Mouse (Mus musculus): ENCODE results near the gene Rbm20. TPM values are rescaled to one million over a fixed set of nuclear protein-coding genes. Genes with fewer than 3 reads are reported as not detected.

Gene Rbm20
- total and polyA plus RNA-seq, 3 experiments = 37.3 to 58.6 TPM; not detected in 1

DNA sequence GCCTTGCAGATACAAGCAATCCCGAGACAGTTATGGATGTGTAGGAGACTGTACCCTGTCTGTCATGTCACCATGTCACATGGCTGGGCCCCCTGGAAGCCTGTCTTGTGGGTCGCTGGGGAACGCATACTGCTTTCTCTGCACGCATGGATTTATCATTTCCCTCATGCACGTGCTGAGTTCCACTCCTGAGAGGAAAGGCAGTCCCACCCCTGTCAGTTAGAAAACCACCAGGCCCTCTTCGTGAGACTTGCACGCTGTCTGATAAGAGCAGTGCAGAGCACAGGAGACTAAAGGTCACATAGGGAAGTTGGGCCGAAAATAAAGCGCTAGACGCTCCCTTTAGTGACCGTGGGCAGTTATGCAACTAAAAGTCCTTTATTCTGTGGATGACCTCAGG is 122.8 kb downstream of the Rbm20 start (continued):
- no peak; the same call in 1 of the 2 replicates for TF ChIP-seq ZMIZ1 (IDR thresholded peaks at IDR 0.05; ENCODE audit: low read depth, low read length)
- TF ChIP-seq MYC (IDR thresholded peaks at IDR 0.05; ENCODE audit: low read depth, low read length) = peak; percentile 100

DNA sequence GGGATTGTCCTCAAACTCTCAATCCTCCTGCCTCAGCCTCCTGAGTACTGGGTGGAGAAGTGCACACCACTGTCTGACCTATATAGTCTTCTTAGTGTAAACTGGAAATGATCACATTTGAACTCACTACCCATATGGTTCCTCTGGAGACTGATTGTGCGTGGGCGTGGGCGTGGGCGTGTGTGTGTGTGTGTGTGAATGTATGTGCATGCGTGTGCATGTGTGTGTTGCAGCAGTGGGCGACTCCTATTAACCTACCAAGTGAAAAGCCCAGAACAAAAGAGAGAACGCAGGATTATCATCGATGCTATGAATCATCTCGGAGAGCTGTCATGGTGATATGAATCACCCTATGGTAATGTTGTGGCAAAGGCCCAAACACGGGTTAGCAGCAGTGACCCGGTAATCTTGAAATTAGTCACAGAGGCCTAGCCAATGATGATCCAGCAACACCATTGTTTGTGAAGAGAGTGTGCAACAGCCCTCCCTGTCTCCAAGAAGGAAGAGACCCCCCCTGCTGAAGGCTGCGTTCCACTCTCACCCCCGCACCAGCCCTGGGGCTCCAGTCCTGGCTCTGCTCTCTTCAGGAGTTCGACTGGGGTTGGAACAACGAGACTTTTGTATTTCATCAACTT is 123.4 kb downstream of the Rbm20 start:
- H3K79me2 ChIP-seq (ENCODE audit: control insufficient read depth, insufficient read depth, low read length, poor library complexity) = peaks cover 21% of the 10 kb centered on the region
- TF ChIP-seq TCF12 (IDR thresholded peaks at IDR 0.05; ENCODE audit: low read depth, low read length) (peak; percentile 51; the same call in 1 of the 2 replicates), ETS1 (IDR thresholded peaks at IDR 0.05; ENCODE audit: low read depth, low read length) (peak; percentile 99), ZKSCAN1 (IDR thresholded peaks at IDR 0.05; ENCODE audit: low read depth, low read length) (peak; percentile 45; the same call in 1 of the 2 replicates), JUND (IDR thresholded peaks at IDR 0.05; ENCODE audit: low read depth, low read length) (peak; percentile 93; the same call in 1 of the 2 replicates), BHLHE40 (IDR thresholded peaks at IDR 0.05; ENCODE audit: borderline replicate concordance, low read depth, low read length) (peak; percentile 94), MXI1 (IDR thresholded peaks at IDR 0.05; ENCODE audit: low read depth, low read length) (no peak; the same call in 1 of the 2 replicates), POLR2A (IDR thresholded peaks at IDR 0.05; ENCODE audit: control insufficient read depth in 1 of 2, insufficient read depth in 1 of 2, low read depth in 1 of 2, low read length in 2 of 2, poor library complexity in 1 of 2) (peak in 1 of 2 experiments; percentile 51; a peak in 2 of 4 replicates), GATA1 (IDR thresholded peaks at IDR 0.05; ENCODE audit: low read depth, low read length) (peak; percentile 90), UBTF (IDR thresholded peaks at IDR 0.05; ENCODE audit: borderline replicate concordance, insufficient read depth, low read depth, low read length) (no peak), ZC3H11A (IDR thresholded peaks at IDR 0.05; ENCODE audit: low read depth, low read length) (0 out of 2 replicates have a peak, but pooled peaks have one; percentile 20), GABPA (IDR thresholded peaks at IDR 0.05; ENCODE audit: low read depth, low read length) (0 out of 2 replicates have a peak, but pooled peaks have one; percentile 53), EP300 (IDR thresholded peaks at IDR 0.05; ENCODE audit: low read depth in 1 of 2, low read length in 2 of 2) (peak; percentile 54 to 73; a peak in 3 of 4 replicates), TBP (IDR thresholded peaks at IDR 0.05; ENCODE audit: low read depth, low read length) (peak; percentile 59; the same call in 1 of the 2 replicates), CHD1 (IDR thresholded peaks at IDR 0.05; ENCODE audit: low read depth, low read length) (no peak), HCFC1 (IDR thresholded peaks at IDR 0.05; ENCODE audit: low read depth, low read length) (peak; percentile 56; the same call in 1 of the 2 replicates), MAFK (IDR thresholded peaks at IDR 0.05; ENCODE audit: borderline replicate concordance, low read depth, low read length) (no peak), NRF1 (IDR thresholded peaks at IDR 0.05; ENCODE audit: insufficient read depth, low read depth, low read length, poor library complexity, severe bottlenecking) (no peak), MAX (IDR thresholded peaks at IDR 0.05; ENCODE audit: low read length) (peak; percentile 74; the same call in 1 of the 2 replicates), SIN3A (IDR thresholded peaks at IDR 0.05; ENCODE audit: low read length) (peak; percentile 50), ELF1 (IDR thresholded peaks at IDR 0.05; ENCODE audit: low read depth, low read length) (no peak; the same call in 1 of the 2 replicates), MAZ (IDR thresholded peaks at IDR 0.05; ENCODE audit: low read depth, low read length) (0 out of 2 replicates have a peak, but pooled peaks have one; percentile 64), ZNF384 (IDR thresholded peaks at IDR 0.05; ENCODE audit: low read depth, low read length) (no peak), MYC (IDR thresholded peaks at IDR 0.05; ENCODE audit: low read depth, low read length) (no peak; the same call in 1 of the 2 replicates), NELFE (IDR thresholded peaks at IDR 0.05; ENCODE audit: low read depth, low read length) (peak; percentile 52)
- DNase-seq (ENCODE audit: low read depth, low spot score) = peak; percentile 94
- H3K9me3 ChIP-seq (replicated peaks; ENCODE audit: insufficient read depth, low read length) = no peaks in the 10 kb centered on the region
- H3K9ac ChIP-seq (ENCODE audit: control insufficient read depth, low read depth, low read length, poor library complexity, severe bottlenecking) = peak overlapping the region; percentile 70
- no peaks in the 10 kb centered on the region for H3K27me3 ChIP-seq (ENCODE audit: control insufficient read depth in 1 of 2, insufficient read depth in 2 of 2, low read length in 2 of 2)
- H3K4me3 ChIP-seq (ENCODE audit: control insufficient read depth in 1 of 2, insufficient read depth in 1 of 2, low read depth in 2 of 2, low read length in 2 of 2) = peak overlapping the region; percentile 29 to 44
- peaks cover 2 to 71% of the 10 kb centered on the region in 2 experiments; a peak in 2 of 4 replicates for H3K36me3 ChIP-seq (ENCODE audit: control insufficient read depth in 1 of 2, insufficient read depth in 2 of 2, low read length in 2 of 2)
- H3K4me1 ChIP-seq (ENCODE audit: control insufficient read depth in 1 of 2, insufficient read depth in 2 of 2, low read length in 2 of 2) = peaks cover 48 to 63% of the 10 kb centered on the region in 2 experiments
- peak overlapping the region; percentile 97 for H3K27ac ChIP-seq (ENCODE audit: control insufficient read depth, low read depth, low read length)

Measured in MEL (cell line).